Mouse (Mus musculus) liver (tissue): ENCODE measurements around the gene Fads2.
"Not testable (repeated sequence)": the region's sequence is repeated elsewhere in the genome, so short reads cannot be mapped to it uniquely, and the experiment has no call there.

Source experiments
- DNase-seq: peaks from one replicate; pipeline ENCODE4 v3.0.0-alpha.2; 2020; ENCODE audit warnings: mixed read lengths

The Fads2 gene

DNA sequence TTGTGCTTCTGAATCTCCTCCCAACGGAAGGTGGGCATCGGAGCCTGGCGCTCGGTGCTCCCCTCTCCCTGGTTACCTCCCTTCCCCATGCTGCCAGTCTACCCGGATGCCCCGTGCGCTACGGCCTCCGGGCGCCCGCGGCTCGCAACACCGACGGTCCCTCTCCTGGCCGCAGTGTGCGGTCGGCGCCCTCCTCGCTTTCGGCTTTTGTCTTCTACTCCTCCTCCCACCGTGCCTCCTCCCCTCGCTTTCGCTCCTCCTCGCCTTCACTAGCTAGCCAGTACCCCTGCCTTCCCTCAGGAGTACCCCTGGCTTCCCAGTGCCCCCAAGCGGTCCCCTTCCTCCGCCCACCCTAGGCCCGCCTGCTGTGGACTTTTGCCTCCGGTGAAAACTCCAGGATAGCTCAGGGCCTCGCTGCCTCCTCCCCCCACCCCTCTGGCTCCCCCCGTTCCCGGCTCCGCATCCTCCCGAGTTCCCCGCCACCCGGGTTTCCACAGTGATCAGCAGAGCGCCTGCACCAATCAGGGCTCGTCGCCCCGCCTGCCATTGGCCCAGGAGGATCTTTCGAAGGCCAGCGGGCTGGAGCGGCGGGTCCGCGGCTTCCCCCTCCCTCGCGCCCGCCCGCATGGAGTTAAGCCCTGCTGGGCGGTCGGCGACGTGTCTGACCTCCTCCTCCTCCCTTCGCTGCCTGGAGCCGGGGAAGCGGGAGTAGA, at the start of gene Fads2:
TSS of gene Fads2 (minus strand) at position 406 of the 713 bp plus-strand sequence.
- peak; percentile 91 for DNase-seq

DNA sequence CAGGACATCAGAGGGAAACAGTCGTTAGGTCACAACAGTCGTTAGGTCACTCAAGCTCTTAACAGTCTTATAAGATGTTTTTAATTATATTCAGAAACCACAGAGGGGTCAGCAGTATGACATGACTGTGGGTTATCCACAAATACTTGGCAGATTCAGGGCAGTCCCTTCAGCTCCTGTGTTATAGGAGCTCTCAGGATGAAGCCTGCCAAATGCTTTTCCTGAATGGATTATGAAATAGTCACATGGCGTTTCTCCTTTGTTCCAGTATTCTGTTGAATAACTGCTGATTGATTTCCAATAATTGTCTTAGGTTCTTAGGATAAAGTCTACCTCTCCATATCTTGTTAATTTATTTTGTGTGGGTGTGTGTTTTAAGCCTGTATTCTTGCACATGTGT, 47.6 kb upstream of the Fads2 start:
- no peak for DNase-seq

DNA sequence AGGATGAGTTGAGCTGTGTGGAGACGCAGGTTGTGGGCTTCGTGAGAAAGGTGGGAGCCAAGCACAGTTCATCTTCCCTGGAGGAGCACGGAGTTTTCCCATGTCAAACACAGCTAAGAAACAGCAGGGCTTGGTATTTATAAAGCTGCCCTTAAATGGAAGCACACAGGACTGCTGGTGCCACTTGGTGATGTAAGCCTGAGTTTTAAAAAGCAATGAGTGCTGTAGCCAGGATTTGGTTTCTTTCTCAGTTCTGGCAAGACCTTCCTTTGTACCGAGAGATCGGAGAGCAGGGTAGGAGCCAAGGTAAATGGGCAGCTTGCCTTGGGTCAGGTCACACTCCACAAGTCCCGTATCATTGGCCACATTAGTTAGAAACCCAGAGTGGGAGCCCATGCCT, 47.0 kb upstream of the Fads2 start:
- DNase-seq: no peak

DNA sequence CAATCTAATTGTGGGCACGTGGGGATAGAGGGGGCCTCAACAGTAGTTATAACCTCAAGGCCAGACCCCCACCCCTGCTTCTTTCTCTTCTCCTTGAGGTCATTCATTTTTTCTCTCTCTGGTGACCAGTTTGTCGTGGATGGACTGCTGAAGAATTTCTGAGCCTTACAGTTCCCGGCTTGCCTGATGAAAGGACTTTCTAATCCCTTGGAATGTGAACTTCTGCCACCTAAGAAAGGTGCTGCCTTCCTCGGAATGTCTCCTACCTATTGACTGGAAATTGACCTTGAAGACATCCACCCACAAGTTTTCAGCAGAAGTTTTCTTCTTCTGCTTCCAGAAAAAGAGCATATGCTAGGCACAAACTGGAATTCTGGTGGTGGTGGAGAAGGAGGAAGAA, 42.9 kb upstream of the Fads2 start:
- DNase-seq: no peak

DNA sequence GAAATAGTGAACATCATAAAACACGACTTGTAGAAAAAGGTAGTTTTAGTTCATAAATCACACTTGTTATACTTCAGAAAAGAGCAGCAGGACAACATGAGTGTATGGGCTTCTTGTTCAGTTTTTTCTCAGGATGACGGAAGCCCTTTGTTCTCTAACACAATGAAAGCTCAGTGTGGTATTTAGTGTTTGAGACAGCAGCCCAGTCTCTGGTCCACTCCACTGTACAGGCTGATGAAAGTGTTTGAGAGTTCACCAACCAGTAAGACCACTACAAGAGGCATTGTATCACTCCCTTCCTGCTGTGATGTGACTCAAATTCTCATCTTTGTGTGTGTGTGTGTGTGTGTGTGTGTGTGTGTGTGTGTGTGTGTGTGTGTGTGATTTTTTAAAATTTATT, 42.1 kb upstream of the Fads2 start:
- no peak for DNase-seq

DNA sequence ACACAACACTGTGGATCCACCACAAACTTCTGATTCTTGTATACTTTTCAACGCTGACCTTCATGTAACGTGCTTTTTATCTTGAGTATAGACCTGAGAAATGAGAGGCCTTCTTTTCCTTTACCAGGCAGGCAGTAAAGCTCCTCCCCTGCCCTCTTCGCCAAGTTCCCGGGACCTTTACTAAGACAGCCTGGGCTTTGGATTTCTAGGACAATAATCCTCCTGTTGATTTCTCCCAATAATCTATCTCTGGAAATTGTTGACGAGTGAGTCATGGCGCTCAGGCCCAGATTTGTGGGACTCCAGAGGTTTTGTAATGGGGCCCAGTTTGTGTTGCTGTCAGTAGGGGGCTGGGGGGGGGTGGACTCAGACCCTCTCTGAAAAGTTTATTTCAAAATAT, 38.2 kb upstream of the Fads2 start:
- no peak for DNase-seq

DNA sequence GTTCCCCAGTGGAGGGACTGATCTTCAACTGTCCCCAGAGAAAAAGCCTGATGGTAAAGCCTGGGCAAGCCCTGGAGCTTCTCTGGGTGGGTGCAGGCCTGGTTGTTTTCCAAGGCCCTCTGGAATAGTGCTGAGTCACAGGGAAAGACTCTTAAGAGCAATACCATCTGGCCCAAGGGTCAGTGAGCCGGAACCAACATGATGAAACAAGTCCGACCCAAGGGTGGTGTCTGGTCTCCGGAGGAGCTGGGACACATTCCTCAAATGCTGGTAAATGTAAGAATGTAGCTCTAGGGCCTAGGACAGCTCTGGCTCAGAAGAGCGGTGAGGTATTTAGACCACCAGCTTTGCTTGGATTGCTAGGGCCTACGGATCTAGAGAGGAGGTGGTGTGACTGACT, 35.9 kb upstream of the Fads2 start:
- no peak for DNase-seq

DNA sequence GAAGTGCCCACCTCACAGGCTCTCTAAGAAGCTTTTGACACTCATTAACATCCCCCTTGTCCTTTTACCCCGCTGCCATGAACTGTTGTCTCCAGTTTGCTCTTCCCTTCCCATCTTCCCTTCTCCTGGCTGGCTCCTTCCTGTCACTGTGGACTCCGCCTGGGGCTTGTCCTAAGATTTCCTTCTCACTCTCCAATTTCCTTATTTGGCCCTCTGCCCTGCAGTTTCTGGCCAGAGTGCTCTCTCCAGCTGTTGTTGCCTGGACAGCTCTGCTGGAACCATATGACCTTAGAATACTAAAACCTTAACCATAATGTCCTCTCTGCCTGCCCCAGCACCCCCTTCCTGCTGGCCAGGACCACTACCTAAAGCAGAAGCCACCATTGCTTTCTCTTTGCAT, 33.1 kb upstream of the Fads2 start:
- DNase-seq: peak; percentile 6

DNA sequence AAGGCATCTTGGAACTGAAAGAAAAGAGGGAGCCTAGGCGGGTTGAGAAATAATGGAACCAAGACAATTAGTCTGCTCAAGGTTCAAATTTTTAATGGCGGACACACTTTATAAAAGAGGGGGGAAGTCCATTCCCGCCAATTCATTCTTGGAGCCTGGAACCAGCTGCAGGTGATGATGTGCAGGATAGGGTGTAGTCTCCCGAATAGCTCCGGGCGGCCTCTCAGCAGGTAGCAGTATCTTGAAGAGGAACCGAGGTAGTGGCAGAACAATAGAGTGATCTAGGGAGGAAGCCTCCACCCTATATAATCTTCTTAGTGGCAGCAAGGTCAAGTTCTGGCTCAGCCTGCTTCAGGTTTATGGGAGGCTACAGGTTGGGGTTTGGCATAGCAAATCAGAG, 28.0 kb upstream of the Fads2 start:
- DNase-seq: not testable (repeated sequence)

DNA sequence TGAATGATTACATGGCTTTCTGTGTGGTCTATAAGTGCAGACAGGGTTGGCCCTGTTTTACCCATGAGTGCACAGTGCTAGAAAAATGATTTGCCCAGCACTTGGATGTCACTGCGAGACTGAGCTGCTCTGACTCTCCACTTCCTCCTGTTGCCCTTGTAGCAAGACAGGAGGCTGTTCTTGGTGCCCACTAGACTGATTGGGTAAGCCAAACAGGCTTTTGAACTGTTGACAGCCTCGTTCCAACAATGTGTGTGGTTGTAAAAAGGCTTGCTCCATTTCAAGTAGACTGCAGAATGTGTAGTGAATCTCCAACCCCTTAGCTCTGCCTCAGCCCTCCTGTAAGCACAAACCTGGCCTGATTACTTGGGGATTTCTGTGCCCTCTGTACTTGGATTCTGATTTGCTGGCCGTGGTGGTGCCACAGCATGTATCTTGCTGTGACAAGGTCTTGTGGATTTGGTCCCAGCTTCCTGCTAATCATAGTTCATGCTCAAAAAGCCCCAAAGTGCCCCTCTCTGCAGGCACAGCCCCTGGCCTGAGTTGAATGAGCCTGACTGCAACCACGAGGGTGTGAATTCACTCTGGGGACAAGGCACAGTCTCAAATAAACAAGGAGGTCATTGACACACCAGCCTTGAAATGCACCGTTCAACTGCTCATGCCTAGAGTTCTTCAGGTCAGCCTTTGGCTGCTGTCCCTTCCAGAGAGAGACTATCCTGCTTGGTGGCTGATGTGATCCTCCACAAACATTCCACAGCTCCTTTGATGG, 25.1 kb upstream of the Fads2 start:
- DNase-seq: no peak

DNA sequence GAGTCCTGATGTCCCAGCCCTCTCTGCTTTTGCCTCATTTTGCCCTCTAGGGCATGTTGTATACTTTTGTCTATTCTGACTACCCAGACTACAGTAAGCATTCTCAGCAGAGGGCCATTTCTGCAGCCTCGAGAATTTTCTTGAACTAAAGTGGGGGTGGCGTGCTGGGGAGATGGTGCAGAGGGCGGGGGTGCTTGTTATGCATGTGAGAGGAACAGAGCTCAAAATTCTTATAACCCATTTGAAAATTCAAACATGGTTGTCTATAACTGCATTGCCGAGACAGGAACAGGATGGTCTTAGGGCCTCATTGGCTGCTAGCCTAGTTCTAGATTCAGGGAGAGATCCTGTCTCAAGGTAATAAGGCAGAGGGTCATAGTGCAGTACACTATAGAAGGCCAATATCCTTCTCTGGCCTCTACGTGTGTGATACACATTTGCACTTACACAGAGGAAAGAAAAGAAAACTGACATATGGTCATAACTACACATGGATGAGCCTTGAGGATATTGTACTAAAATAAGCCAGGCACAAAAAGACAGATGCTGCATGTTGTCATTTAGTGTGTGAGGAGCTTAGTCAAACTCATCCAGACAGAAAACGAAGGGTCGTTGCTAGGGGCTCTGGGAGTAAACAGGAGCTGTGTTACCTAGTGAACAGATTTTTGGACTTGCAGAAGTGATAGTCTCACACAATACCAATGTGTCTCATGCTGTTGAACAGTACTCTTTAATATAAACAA, 22.5 kb upstream of the Fads2 start:
- no peak for DNase-seq

DNA sequence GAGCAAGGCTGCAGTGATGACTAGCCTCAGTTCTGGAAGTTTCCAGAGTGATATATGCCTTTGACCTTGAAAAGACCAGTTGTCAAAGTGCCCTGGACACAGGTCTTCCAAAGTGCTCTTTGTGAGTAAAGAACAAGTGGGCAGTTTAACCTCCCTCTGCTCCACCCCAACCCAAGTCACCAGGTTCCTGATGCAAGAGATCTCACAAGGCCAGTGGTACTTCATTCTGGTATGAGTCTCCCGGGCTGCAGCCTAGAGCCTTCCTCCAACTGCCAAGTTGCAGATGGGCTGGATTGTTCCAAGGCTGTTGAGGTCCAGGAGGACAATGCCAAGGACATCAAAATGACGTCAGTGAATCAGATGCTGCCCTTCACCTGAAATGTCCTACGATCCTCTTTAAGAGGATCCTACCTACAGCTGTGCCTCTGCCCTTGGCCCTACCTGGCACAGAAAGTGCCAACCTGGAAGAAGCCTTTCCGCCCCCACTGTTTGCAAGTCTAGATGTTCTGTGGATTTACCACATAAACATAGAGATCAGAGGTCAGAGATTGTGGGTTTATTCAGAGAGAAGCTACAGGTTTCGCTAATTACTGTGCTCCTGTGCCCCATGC, 20.6 kb upstream of the Fads2 start:
- no peak for DNase-seq

DNA sequence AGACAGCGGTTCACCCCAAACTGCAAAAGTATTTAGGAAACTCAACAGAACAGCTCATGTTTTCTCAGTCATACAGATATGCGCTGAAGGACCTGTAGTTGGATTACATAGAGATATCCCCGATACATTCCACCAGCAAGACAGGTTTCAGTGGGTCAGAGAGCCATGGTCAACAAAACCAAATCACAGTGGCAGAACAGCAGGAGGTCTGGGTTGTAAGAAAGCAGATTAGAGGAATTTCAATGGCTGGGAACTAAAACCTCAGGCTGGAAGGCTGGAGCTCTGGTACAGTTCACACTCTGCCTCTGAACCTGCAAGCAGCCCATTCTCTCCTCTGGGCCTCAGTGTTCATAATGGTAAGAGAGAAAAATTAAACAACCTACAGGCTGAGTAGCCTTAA, 15.1 kb upstream of the Fads2 start:
- DNase-seq: no peak

DNA sequence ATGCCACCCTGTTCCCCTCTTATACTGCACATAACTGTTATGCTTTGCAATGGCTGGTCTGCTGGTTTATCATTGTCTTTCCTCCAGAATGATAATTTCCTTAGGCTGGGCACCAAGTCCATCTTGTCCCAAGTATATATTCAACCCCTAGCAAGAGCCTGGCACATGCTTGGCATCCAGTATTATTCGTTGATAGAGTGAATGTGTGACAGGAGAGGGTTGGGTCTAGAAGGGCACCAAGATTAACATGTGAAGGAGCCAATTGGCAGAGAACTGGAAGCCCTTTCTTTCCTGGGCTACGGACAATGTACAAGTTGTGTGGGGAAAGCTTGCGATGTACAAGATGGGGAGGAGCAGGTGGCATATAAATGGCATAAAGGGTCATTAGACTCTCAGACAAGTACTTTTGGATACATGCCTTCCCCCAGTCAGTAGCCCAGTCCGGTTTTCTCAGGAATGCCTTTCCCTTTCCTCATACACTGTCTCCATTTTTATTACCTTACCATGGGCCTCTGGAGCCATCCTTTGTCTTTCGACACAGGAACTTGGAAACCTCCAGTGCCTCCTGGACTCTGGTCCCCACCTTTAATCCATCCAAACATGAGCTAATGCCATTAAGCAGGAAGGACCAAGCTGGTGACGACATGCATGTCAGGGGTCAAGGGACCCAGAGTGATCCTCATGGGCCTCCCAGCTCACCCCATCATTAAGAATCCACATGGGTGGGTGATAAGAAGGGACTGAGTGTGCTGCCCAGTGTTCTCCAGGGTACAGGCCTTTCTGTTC, 14.0 kb upstream of the Fads2 start:
- no peak for DNase-seq

DNA sequence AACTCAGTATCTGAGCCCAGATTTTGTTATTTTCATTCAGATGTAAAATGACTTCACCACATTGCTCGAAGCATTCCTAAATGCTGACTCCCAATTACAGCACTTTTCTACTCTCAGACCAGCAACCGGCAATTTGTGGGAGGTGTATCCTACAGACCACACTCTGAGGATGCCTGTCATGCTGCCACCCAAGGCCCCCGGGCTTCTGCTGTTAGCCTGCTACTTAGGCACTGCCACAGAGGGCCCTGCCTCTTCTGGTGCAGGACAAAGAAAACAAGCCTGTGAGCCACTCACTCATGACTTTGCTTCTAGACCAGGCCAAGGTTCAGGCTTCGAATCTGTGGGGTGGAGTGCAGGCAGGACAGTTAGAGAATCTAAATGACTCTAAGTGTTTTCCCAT, 11.4 kb upstream of the Fads2 start:
- DNase-seq: no peak

DNA sequence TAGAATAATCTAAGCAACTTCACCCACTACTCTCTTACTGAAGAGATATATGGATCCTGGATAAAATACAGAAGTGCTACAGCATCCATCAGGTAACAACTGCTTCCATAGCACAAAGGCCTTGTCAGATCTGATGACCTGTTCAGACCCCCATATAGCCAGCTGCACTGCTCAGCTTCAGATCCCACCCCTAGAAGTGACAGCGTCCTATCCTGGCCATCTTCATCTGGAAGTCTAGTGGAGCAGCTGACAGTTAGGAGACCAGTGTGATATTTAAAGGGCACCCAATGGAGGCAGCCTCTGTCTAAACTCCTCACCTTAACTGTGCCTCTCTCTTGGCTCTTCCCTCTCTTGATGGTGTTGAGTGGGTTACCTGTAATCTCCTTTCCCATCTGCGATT, 7.1 kb upstream of the Fads2 start:
- DNase-seq: no peak

DNA sequence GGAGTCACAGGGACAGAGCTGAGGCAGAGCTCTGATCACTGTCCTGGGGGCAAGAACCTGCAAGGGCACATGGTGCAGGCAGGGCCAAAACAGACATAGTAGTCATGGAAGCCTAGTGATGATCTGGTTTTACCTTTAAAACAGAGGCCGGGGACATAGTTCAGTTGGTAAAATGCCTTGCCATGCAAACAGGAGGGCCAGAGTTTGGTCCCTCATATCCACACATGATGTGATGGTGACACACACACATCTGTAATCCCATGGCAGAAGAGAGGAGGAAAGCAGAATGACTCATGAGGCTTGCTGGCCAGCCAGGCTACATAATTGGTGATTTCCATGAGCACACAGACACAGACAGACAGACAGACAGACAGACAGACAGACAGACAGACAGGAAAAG, 6.6 kb upstream of the Fads2 start:
- DNase-seq: no peak

DNA sequence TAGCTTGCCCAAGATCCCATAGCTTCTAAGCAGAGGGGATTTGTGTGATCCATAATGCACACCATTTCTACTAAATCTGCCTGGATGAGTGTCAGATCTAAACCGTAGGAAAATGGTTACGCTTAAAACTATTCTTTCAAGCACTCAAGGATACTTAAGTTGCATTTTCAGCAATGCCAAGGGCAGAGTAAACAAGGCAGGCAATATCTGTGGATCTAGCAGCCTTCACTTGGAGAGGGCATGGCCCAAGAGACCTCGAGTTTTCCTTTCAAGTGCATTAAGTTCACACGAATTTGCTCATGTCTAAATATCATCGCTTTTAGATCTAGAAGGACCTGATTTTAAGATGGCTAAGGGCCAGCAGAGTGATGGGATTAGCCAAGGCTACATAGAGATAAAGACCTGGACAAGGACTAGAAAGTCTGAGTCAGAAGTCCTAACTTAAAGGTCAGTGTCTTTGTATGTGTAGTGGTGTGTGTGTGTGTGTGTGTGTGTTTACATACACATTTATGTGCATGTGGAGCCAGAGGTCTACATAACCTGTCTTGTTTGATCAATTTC, 5.6 kb upstream of the Fads2 start:
- no peak for DNase-seq

DNA sequence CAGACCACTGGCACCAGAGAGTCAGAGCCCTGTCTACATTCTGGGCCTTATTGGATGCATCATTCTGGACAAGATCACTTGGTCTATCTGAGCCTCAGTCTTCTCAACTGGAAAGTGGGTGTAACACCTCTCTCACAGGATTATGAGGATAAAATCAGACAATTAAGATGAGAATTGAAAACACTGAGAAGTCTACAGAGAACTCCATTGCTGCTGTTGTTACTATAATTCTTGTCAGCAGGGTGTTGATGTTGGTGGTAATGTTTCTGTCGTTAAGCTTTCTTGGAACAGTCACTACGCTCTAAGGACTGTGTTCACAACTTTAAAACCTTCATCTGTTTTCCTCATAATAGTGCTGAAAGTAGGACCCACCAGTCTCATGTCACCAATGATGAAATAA, 5.1 kb upstream of the Fads2 start:
- no peak for DNase-seq

DNA sequence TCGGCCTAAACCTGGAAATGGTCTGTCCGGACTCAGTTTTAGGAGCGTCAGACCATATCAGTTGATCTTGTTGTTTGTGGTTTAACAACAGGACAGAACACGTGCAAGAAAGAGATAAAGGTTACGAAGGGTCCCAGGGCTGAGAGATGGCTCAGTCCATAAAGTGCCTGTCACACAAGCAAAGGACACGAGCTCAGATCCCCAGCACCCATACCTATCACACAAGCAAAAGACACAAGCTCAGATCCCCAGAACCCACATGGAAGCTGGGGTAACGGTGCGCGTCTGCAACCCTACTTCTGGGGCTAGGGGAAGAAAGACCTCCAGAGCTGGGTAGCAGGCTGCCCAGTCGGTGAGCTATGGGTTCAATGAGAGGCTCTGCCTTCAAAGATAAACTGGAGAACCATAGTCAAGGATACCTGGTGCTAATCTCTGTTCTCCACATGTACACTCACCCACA, 3.5 kb upstream of the Fads2 start:
- peak; percentile 39 for DNase-seq

DNA sequence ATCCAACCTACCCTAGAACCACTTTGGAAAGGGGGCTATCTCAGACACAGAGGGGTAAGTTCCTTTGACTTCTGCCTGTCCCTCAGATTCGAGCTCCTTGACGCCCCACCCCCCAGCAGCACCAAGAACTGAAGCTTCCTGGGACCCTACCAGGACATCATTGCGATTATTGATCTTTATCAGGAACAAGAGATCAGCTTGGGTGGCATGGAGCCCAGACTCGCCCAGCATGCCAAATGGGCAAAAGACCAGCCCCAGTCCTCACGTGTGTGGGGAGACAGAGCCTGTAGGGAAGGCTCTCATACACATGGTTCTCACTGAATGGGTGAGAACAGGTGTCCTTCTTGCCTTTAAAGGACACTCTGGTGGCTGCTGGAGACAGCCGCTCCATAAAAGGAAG, 2.7 kb upstream of the Fads2 start:
- DNase-seq: no peak

DNA sequence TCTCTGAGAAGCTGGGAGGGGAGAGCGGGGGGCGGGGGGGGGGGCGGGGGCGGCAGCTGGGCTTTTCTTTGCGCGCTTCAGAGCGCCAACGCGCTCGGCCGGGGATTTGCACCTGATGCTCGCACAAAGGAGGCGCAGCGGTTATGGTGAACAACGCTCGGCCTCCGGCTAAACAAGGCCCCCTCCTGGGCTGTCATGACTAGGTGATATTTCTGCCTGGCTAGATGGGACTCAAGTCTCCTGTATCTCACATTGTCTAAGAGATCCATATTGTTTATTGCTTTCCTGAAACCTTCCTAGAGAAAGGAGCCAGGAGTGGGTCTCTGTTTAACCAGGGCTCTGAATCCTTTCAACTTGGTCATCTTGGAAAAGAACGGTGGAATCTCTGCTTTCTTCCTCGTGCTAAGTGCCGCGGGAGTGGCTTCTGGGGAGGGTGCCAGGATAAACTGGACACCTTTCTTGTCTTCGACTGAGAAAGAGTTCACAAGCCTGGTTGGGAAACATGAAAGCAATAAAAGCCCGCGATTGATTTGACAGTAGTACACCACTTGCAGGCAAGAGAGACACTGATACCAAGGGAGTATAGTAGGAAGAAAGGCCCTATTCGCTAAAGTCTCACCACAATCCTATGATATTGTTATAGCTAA, 631 bp upstream of the Fads2 start:
- no peak for DNase-seq
